Mouse (Mus musculus): ENCODE results near the gene Hectd1. TPM values are rescaled to one million over a fixed set of nuclear protein-coding genes. Genes with fewer than 3 reads are reported as not detected.

Gene Hectd1
- polyA plus RNA-seq, 1 experiment from 2014 or later: 24.7 TPM

DNA sequence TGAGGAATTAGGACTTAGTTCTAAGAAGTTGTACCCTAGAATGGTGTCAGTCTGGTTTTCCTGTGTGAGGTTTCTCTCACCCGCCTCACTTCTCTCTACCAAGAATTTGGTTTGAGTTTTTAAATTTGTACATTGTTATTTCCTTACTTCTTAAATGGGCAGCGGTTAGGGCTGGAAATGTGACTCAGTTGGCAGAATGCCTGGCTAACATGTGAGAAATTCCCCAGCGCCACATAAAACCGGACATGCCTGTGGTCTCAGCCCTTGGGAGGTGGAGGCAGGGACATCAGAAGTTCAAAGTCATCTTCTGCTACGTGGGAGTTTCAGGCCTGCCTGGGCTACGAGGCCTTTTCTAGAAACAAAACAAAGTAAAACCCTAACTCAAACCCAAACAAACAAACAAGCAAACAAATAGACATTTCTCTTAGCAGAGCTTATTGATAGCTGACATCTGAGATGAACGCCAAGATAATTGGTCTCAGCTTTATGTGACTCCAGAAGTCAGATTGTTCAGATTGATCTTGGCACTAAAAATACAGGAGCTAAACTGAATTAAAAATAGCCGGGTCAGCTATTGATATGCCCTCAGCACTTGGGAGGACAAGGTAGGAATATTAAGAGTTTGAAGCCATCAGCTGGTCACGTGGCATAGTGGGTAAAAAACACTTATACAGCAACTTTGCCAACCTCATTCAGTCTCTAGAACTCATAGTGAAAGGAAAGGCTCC is 18.8 kb upstream of the Hectd1 start:
- Histone ChIP-seq H3K4me3 (ENCODE audit: low read depth, low read length) (no peak overlapping the region), H3K36me3 (ENCODE audit: control insufficient read depth, insufficient read depth, low read length) (no peaks in the 10 kb centered on the region), H3K9me3 (ENCODE audit: control insufficient read depth, low read length) (no peaks in the 10 kb centered on the region), H3K9ac (ENCODE audit: low read length) (no peak overlapping the region), H3K27me3 (ENCODE audit: control insufficient read depth, insufficient read depth, low read length) (no peaks in the 10 kb centered on the region), H3K27ac (replicated peaks) (no peak overlapping the region), H3K4me2 (replicated peaks; ENCODE audit: low read depth) (no peak overlapping the region), H3K4me1 (replicated peaks; ENCODE audit: control insufficient read depth, insufficient read depth) (no peaks in the 10 kb centered on the region)
- ATAC-seq (ENCODE audit: low FRiP score, low TSS enrichment) (no peak), DNase-seq (ENCODE audit: low spot score) (no peak)
- WGBS: 75% methylated on average over 9 of the region's 9 CpGs
- TF ChIP-seq CTCF (IDR thresholded peaks at IDR 0.05; ENCODE audit: low read depth): no peak
- TF ChIP-seq EP300 (optimal IDR thresholded peaks at IDR 0.05): no peak

DNA sequence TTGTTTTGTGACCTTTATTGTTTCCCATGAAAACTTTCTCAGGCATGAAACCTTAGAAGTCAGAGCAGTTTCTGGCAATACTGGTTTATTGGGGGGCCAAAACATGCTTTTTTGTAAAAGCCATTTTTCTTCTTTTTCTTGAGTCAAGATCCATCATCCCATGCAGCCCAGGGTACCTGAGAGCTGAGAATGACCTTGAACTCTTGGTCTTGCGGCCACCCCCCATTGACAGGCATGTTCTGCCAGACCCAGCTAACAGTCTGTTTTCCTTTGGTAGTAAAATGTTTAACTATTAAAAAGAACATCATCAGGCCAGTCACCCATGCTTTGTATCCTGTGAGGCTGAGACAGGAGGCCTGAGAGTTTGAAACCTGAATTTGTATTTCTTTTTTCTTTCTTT is 15.9 kb upstream of the Hectd1 start:
- 30% methylated on average over 1 of the region's 1 CpGs for WGBS
- H3K4me3 ChIP-seq (ENCODE audit: low read depth, low read length): peak overlapping the region; percentile 46

DNA sequence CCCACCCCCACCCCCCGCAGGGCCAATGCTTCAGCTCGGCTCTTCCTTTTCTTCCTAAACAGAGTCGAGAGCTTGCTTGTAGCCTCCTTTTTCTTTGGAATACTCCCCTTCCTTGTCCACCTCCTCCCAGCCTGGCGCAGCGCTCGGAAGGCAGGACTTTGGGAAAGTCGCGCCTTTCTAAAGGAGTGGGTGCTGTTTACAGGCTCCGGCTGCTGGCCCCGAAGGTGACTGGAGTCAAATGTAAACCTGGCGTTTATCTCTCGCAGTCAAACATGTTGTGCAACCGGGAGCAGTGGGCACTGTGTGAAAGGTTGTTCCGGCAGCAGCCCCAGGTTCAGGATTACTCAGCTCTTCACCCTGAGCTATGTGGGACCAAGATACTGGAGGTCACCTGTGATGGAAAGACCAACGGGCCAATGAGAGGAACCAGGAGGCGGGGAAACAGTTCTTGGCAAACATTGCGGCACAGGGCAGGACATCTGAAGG is 15.5 kb upstream of the Hectd1 start:
- peak; percentile 96 for DNase-seq (ENCODE audit: low spot score)
- H3K9me3 ChIP-seq (ENCODE audit: control insufficient read depth, low read length): no peaks in the 10 kb centered on the region
- TF ChIP-seq CTCF (IDR thresholded peaks at IDR 0.05; ENCODE audit: low read depth) (no peak), EP300 (optimal IDR thresholded peaks at IDR 0.05) (peak; percentile 76)
- peak overlapping the region; percentile 58 for H3K9ac ChIP-seq (ENCODE audit: low read length)
- ATAC-seq (ENCODE audit: low FRiP score, low TSS enrichment): peak; percentile 100
- H3K4me1 ChIP-seq (replicated peaks; ENCODE audit: control insufficient read depth, insufficient read depth): no peaks in the 10 kb centered on the region
- peak overlapping the region; percentile 46 for H3K4me3 ChIP-seq (ENCODE audit: low read depth, low read length)
- H3K36me3 ChIP-seq (ENCODE audit: control insufficient read depth, insufficient read depth, low read length): no peaks in the 10 kb centered on the region
- H3K27me3 ChIP-seq (ENCODE audit: control insufficient read depth, insufficient read depth, low read length): no peaks in the 10 kb centered on the region
- peak overlapping the region; percentile 91 for H3K27ac ChIP-seq (replicated peaks)
- WGBS: under 1% methylated on average over 17 of the region's 17 CpGs
- H3K4me2 ChIP-seq (replicated peaks; ENCODE audit: low read depth): peak overlapping the region; percentile 60

More for the DNA sequence above, 15.9 kb upstream of the Hectd1 start:
- no peak overlapping the region for H3K9ac ChIP-seq (ENCODE audit: low read length)
- no peaks in the 10 kb centered on the region for H3K27me3 ChIP-seq (ENCODE audit: control insufficient read depth, insufficient read depth, low read length)
- H3K9me3 ChIP-seq (ENCODE audit: control insufficient read depth, low read length): no peaks in the 10 kb centered on the region
- DNase-seq (ENCODE audit: low spot score) (no peak), ATAC-seq (ENCODE audit: low FRiP score, low TSS enrichment) (no peak)
- H3K4me2 ChIP-seq (replicated peaks; ENCODE audit: low read depth): peak overlapping the region; percentile 60; the same call in 1 of the 2 replicates
- H3K4me1 ChIP-seq (replicated peaks; ENCODE audit: control insufficient read depth, insufficient read depth): no peaks in the 10 kb centered on the region
- H3K36me3 ChIP-seq (ENCODE audit: control insufficient read depth, insufficient read depth, low read length): no peaks in the 10 kb centered on the region
- H3K27ac ChIP-seq (replicated peaks): peak overlapping the region; percentile 71
- TF ChIP-seq CTCF (IDR thresholded peaks at IDR 0.05; ENCODE audit: low read depth) (no peak), EP300 (optimal IDR thresholded peaks at IDR 0.05) (no peak)

DNA sequence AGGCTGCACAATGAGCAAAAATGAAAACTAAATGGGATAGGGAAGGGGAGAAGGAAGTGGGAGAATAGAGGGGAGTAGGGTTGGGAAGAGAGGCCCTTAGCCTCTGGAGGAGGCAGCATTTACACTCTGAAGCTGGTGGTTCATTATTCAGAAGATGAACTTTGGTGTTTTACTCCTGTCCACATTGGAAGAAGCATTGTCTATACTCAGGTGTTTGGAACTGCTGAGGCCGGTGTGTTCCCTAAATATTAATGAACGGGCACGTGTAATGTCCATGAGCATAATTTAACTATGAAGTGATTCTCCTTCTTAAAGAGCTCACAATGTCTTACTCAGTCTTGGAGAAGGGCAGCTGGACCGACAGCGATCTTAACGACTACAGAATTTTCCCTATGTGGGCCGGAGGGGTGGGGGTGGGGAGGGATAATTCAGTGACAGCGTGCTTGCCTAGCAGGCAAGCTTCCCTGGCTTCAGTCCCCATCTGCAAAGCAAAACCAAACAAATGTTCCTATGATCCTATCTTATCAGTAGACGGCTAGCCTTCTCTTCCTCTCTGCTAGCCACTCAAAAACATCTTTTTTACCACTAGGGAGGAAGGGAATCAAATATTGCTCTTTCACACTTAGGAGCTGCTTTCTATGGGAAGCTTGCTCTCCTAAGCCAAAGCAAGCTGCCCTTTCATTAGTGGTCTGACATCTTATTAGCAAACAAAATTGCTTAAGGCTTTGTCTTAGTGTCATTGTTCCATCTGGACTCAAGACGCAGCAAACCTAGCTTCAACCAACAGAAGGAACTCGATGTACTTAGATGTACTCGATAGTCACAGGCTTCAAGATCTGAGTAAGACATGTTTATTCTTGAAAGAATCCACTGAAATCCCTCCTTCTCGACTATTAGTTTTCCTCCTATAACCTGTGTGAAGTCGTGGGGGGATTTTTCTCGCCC is 14.5 kb upstream of the Hectd1 start:
- DNase-seq (ENCODE audit: low spot score) (no peak), ATAC-seq (ENCODE audit: low FRiP score, low TSS enrichment) (no peak)
- Histone ChIP-seq H3K4me1 (replicated peaks; ENCODE audit: control insufficient read depth, insufficient read depth) (no peaks in the 10 kb centered on the region), H3K4me2 (replicated peaks; ENCODE audit: low read depth) (peak overlapping the region; percentile 60), H3K36me3 (ENCODE audit: control insufficient read depth, insufficient read depth, low read length) (no peaks in the 10 kb centered on the region), H3K4me3 (ENCODE audit: low read depth, low read length) (peak overlapping the region; percentile 46; the same call in 1 of the 2 replicates), H3K27me3 (ENCODE audit: control insufficient read depth, insufficient read depth, low read length) (no peaks in the 10 kb centered on the region), H3K27ac (replicated peaks) (peak overlapping the region; percentile 91), H3K9me3 (ENCODE audit: control insufficient read depth, low read length) (no peaks in the 10 kb centered on the region), H3K9ac (ENCODE audit: low read length) (no peak overlapping the region; the same call in 1 of the 2 replicates)
- WGBS: 27% methylated on average over 15 of the region's 15 CpGs
- TF ChIP-seq CTCF (IDR thresholded peaks at IDR 0.05; ENCODE audit: low read depth) (no peak), EP300 (optimal IDR thresholded peaks at IDR 0.05) (no peak)

DNA sequence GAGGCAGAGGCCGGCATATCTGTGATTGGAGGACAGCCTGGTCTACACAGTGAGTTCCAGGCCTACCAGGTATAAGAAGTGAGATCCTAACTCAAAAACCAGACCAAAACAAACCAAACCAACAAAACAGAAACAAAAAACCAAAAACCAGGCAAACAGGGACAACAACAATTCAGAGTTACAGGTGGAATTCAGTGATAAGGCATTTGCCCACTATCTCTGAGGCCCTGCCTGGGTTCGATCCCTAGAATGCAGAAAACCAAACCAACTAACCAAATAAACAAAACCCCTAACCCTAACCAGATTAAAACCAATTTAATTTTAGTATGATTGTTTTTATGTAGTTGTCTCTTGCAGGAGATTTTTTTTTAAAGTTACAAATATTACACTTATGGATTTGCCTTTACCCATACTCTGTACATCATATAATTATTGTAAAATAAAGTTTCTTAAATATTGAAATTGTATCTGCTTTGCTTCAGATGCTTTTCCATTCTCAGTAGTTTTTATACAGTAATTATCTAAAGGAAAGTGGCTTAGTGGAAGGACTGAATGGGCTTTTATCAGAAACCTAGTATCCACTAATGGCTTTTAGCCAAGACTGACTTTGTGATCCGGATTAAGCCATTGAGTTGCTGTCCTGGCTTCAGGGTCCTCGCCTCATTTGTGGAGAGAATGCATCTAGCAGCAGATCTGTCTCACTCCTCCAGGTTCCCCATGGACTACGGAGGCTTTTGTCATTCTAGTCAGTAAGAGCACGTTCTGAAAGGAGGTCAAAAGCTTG is 12.9 kb upstream of the Hectd1 start:
- ATAC-seq (ENCODE audit: low FRiP score, low TSS enrichment) (no peak), DNase-seq (ENCODE audit: low spot score) (no peak)
- H3K27ac ChIP-seq (replicated peaks): no peak overlapping the region
- H3K36me3 ChIP-seq (ENCODE audit: control insufficient read depth, insufficient read depth, low read length): no peaks in the 10 kb centered on the region
- no peak for TF ChIP-seq CTCF (IDR thresholded peaks at IDR 0.05; ENCODE audit: low read depth)
- no peak for TF ChIP-seq EP300 (optimal IDR thresholded peaks at IDR 0.05)
- H3K9ac ChIP-seq (ENCODE audit: low read length): no peak overlapping the region
- H3K4me2 ChIP-seq (replicated peaks; ENCODE audit: low read depth): no peak overlapping the region
- H3K4me1 ChIP-seq (replicated peaks; ENCODE audit: control insufficient read depth, insufficient read depth): no peaks in the 10 kb centered on the region
- no peak overlapping the region for H3K4me3 ChIP-seq (ENCODE audit: low read depth, low read length)
- 60% methylated on average over 6 of the region's 6 CpGs for WGBS
- H3K9me3 ChIP-seq (ENCODE audit: control insufficient read depth, low read length): no peaks in the 10 kb centered on the region
- H3K27me3 ChIP-seq (ENCODE audit: control insufficient read depth, insufficient read depth, low read length): no peaks in the 10 kb centered on the region
